Mouse (Mus musculus): ENCODE measurements around the gene Tnks2. TPM values are rescaled to one million over a fixed set of nuclear protein-coding genes. Genes with fewer than 3 reads are reported as not detected.

The Tnks2 gene
- total and polyA plus RNA-seq, 3 experiments: 59.7 to 90.5 (median 73.1) TPM

- in situ Hi-C loops (cut with MboI; ENCODE audit: low pct_ligation_motif_present, low pct_unique_long_range_greater_than_20kb, low sequenced_read_pairs) (loop anchor here (25.0 kb wide), 1 partner anchor 422 kb away; no protein-coding TSS in a partner anchor), dilution Hi-C loops (cut with MboI; ENCODE audit: extremely low pct_ligation_motif_present, extremely low pct_unique_long_range_greater_than_20kb, low sequenced_read_pairs) (no loop called here)
- no peaks in the 10 kb centered on the region for H3K27me3 ChIP-seq (replicated peaks)
These were observed 6.3 kb downstream of the Tnks2 start for GRCm38 (mm10) chr19:36840301-36840700.

GRCm38 (mm10) chr19:36843866-36844265 is 9.8 kb downstream of the Tnks2 start:
- Histone ChIP-seq H3K4me3 (replicated peaks in 1 of 3; ENCODE audit: low read depth in 2 of 3, low read length in 2 of 3, poor library complexity in 1 of 3) (no peak overlapping the region), H3K27me3 (replicated peaks) (no peaks in the 10 kb centered on the region), H3K9ac (ENCODE audit: insufficient read depth, low read depth) (no peak overlapping the region), H3K36me3 (replicated peaks in 1 of 2; ENCODE audit: control insufficient read depth in 1 of 2, insufficient read depth in 1 of 2, low read length in 1 of 2) (peaks cover 31 to 83% of the 10 kb centered on the region in 2 experiments), H3K27ac (ENCODE audit: insufficient read depth, low read depth) (no peak overlapping the region), H3K4me2 (ENCODE audit: insufficient read depth, low read depth, poor library complexity, severe bottlenecking) (no peak overlapping the region), H3K79me2 (replicated peaks; ENCODE audit: control insufficient read depth, extremely low read depth, insufficient read depth, poor library complexity, severe bottlenecking) (peaks cover 70% of the 10 kb centered on the region), H3K4me1 (ENCODE audit: control insufficient read depth in 1 of 2, insufficient read depth in 2 of 2) (no peaks in the 10 kb centered on the region), H3K9me3 (replicated peaks; ENCODE audit: low read length) (no peaks in the 10 kb centered on the region)
- in situ Hi-C loops (cut with MboI; ENCODE audit: low pct_ligation_motif_present, low pct_unique_long_range_greater_than_20kb, low sequenced_read_pairs) (loop anchor here (25.0 kb wide), 1 partner anchor 418 kb away; no protein-coding TSS in a partner anchor), dilution Hi-C loops (cut with MboI; ENCODE audit: extremely low pct_ligation_motif_present, extremely low pct_unique_long_range_greater_than_20kb, low sequenced_read_pairs) (no loop called here)
- DNase-seq (ENCODE audit: extremely low read depth): no peak
- TF ChIP-seq USF2 (conservative IDR thresholded peaks at IDR 0.05; ENCODE audit: low read depth, low read length) (no peak), BHLHE40 (IDR thresholded peaks at IDR 0.05; ENCODE audit: low read depth, low read length) (no peak), RAD21 (IDR thresholded peaks at IDR 0.05; ENCODE audit: low read depth, low read length) (no peak), ZC3H11A (IDR thresholded peaks at IDR 0.05; ENCODE audit: low read depth, low read length) (no peak), SMC3 (IDR thresholded peaks at IDR 0.05; ENCODE audit: low read depth, low read length) (no peak), CTCF (conservative IDR thresholded peaks at IDR 0.05 in 1 of 2, IDR thresholded peaks at IDR 0.05 in 1 of 2; ENCODE audit: low read depth in 2 of 2, low read length in 2 of 2) (no peak), MAFK (IDR thresholded peaks at IDR 0.05; ENCODE audit: insufficient replicate concordance, low read length) (no peak), MAX (IDR thresholded peaks at IDR 0.05; ENCODE audit: low read length) (no peak), CHD2 (IDR thresholded peaks at IDR 0.05; ENCODE audit: low read length) (no peak), ELF1 (IDR thresholded peaks at IDR 0.05; ENCODE audit: low read depth, low read length) (no peak), POLR2AphosphoS2 (IDR thresholded peaks at IDR 0.05; ENCODE audit: low read depth, low read length) (no peak)

More at GRCm38 (mm10) chr19:36840301-36840700, 6.3 kb downstream of the Tnks2 start:
- H3K36me3 ChIP-seq (replicated peaks in 1 of 2; ENCODE audit: control insufficient read depth in 1 of 2, insufficient read depth in 1 of 2, low read length in 1 of 2): peaks cover 16 to 62% of the 10 kb centered on the region in 2 experiments
- H3K79me2 ChIP-seq (replicated peaks; ENCODE audit: control insufficient read depth, extremely low read depth, insufficient read depth, poor library complexity, severe bottlenecking): peaks cover 88% of the 10 kb centered on the region
- peaks cover 2 to 14% of the 10 kb centered on the region in 2 experiments; a peak in 2 of 4 replicates for H3K4me1 ChIP-seq (ENCODE audit: control insufficient read depth in 1 of 2, insufficient read depth in 2 of 2)
- DNase-seq (ENCODE audit: extremely low read depth): no peak
- no peak overlapping the region for H3K9ac ChIP-seq (ENCODE audit: insufficient read depth, low read depth)
- no peak overlapping the region for H3K27ac ChIP-seq (ENCODE audit: insufficient read depth, low read depth)
- TF ChIP-seq SMC3 (IDR thresholded peaks at IDR 0.05; ENCODE audit: low read depth, low read length) (no peak), MYC (IDR thresholded peaks at IDR 0.05; ENCODE audit: low read depth, low read length) (no peak), SIN3A (IDR thresholded peaks at IDR 0.05; ENCODE audit: low read length) (no peak), EP300 (IDR thresholded peaks at IDR 0.05; ENCODE audit: low read length) (no peak), BHLHE40 (IDR thresholded peaks at IDR 0.05; ENCODE audit: low read depth, low read length) (no peak), TCF12 (IDR thresholded peaks at IDR 0.05; ENCODE audit: low read depth, low read length) (no peak), GABPA (IDR thresholded peaks at IDR 0.05; ENCODE audit: insufficient replicate concordance, low read depth, low read length) (no peak)
- no peak overlapping the region for H3K4me2 ChIP-seq (ENCODE audit: insufficient read depth, low read depth, poor library complexity, severe bottlenecking)
- H3K9me3 ChIP-seq (replicated peaks; ENCODE audit: low read length): no peaks in the 10 kb centered on the region
- H3K4me3 ChIP-seq (replicated peaks in 1 of 3; ENCODE audit: low read depth in 2 of 3, low read length in 2 of 3, poor library complexity in 1 of 3): no peak overlapping the region
